Mouse (Mus musculus) spleen, postnatal 10 days (tissue): ENCODE measurements around the gene Gm20834.
"Not testable (repeated sequence)": the region's sequence is repeated elsewhere in the genome, so short reads cannot be mapped to it uniquely, and the experiment has no call there.

Source experiments
- DNase-seq, 2 experiments: peaks; one replicate each; pipeline ENCODE4 v3.0.0; 2021 to 2022; ENCODE audit warnings: low spot score in 2 of 2

The Gm20834 gene

GRCm38 (mm10) chrY:10324489-10324888 is at the start of gene Gm20834:
Gene Gm20834, minus strand, starts transcription at chrY:10324589.
- DNase-seq = not testable (repeated sequence)
